Mouse (Mus musculus): Measurements from ENCODE around the gene Pin4. TPM values are rescaled to one million over a fixed set of nuclear protein-coding genes. Genes with fewer than 3 reads are reported as not detected.

Pin4 gene
- polyA plus RNA-seq, 1 experiment, result 9.7 TPM

DNA sequence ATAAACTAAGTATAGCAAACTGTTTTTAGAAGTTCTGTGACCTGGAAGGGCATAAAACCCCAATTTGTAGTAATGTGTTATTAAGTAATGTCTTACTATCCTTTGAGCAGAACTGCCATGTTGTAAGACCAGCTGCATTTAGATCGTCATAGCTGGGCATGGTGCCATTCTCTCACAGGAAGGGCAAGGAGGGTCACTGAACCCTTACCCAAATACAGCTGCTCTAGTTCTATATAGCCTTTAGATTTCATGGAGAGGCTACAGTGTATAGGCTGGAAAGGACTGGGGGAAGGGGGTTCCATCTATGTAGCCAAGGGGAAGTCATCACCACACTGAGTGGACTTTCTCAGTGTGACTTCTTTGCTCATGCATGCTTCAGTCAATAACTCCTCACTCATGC, 21.9 kb downstream of the Pin4 start:
- H3K4me1 ChIP-seq, result no peaks in the 10 kb centered on the region
- peaks cover 38% of the 10 kb centered on the region for H3K36me3 ChIP-seq (replicated peaks; ENCODE audit: low read length)
- peaks cover 3% of the 10 kb centered on the region for H3K27me3 ChIP-seq (replicated peaks)
- H3K9me3 ChIP-seq, result no peaks in the 10 kb centered on the region
- no peak overlapping the region for H3K4me3 ChIP-seq (replicated peaks)
- no peak for TF ChIP-seq FLI1 (IDR thresholded peaks at IDR 0.05; ENCODE audit: low read length)
- TF ChIP-seq GATA1 (IDR thresholded peaks at IDR 0.05; ENCODE audit: borderline replicate concordance, low read length), result no peak

DNA sequence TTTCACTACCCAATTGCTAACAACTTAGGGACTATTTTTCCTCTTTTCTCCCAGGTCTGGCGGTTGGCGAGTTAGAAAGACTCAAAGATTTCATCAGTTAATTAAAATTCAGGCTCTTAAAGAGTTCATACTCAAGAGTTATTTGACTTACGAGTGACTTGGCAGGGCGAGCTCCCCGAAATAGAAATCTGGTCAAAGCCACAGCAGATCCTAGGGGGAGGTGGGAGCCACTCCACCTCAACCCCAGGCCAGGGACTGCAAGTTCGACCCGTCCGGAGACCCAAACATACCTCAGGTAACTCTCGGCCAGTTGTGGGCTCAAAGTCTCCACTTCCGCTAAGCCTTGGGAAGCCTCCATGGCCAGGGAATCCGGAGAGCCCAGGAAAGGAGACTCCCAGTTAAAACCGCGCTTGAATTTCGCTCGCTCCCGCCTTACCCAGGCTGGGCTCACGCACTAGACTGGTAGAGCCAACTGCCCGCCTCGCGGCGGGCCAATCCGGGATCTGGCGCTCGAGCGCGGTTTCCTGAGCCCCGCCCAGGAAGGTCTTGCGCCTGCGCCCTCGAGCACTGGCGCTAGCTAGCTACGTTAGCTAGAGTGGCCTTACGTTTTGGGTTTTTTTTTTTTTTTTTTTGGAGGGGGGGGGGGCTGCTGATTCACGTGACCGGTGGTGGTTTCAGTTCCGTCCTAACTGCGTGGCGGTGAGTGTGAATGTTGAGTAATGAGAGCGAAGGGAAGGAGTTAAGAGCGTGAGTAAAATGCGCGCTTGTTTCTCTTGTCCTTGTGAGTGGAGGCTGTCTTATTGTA, 37.6 kb downstream of the Pin4 start, which contains the start of gene Ercc6l:
Ercc6l (minus strand) TSS at position 474 of the 805 bp plus-strand sequence.
- no peaks in the 10 kb centered on the region for H3K27me3 ChIP-seq (replicated peaks)
- peaks cover 12% of the 10 kb centered on the region; the same call in 1 of the 2 replicates for H3K9me3 ChIP-seq
- H3K4me1 ChIP-seq, result peaks cover 5% of the 10 kb centered on the region; the same call in 1 of the 2 replicates
- TF ChIP-seq GATA1 (IDR thresholded peaks at IDR 0.05; ENCODE audit: borderline replicate concordance, low read length), result no peak
- peak within 1 kb of the TSS; percentile 92 for H3K4me3 ChIP-seq (replicated peaks)
- H3K36me3 ChIP-seq (replicated peaks; ENCODE audit: low read length), result no peaks in the 10 kb centered on the region

DNA sequence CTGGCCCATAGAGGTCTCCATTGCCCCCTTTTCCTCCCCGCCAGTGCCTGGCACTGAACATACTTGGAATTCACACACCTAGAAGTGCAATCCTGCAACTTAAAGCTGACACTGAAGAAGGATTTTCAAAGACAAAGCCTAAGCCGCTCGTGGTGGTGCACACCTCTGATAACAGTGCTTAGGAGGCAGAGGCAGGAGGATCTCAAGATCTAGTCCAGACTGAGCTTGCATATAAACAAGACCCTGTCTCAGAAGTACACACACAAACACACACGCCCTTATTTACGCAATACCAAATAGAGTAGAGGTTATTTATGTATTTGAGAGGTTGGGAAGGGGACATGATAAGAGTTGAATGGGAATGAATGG, 38.2 kb downstream of the Pin4 start:
- peaks cover 2% of the 10 kb centered on the region for H3K27me3 ChIP-seq (replicated peaks)
- H3K9me3 ChIP-seq, result peaks cover 10% of the 10 kb centered on the region; the same call in 1 of the 2 replicates
- peaks cover 5% of the 10 kb centered on the region; the same call in 1 of the 2 replicates for H3K4me1 ChIP-seq
- no peak for TF ChIP-seq FLI1 (IDR thresholded peaks at IDR 0.05; ENCODE audit: low read length)
- no peak for TF ChIP-seq GATA1 (IDR thresholded peaks at IDR 0.05; ENCODE audit: borderline replicate concordance, low read length)
- no peaks in the 10 kb centered on the region for H3K36me3 ChIP-seq (replicated peaks; ENCODE audit: low read length)
- H3K4me3 ChIP-seq (replicated peaks), result peak overlapping the region; percentile 92

DNA sequence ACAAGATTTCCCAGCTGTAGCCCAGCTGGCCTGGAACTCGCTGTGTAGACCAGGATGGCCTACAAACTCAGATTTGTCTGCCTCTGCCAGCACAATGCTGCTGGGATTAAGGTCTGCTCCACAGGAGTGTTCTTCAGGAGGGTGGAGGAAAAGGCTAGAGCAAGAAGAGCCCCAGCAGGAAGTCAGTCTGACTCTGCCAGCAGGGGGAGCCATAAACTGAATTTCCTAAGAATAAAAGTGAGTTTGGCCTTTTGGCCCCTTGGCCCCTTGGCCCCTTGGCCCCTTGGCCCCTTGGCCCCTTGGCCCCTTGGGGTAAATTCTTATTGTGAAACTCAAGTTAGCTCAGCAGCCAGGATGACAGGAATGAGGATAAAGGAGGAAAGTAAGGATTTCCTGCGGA, 40.5 kb downstream of the Pin4 start:
- Histone ChIP-seq H3K36me3 (replicated peaks; ENCODE audit: low read length) (no peaks in the 10 kb centered on the region), H3K9me3 (peaks cover 10% of the 10 kb centered on the region; the same call in 1 of the 2 replicates), H3K4me1 (peaks cover 5% of the 10 kb centered on the region; the same call in 1 of the 2 replicates), H3K27me3 (replicated peaks) (peaks cover 5% of the 10 kb centered on the region), H3K4me3 (replicated peaks) (no peak overlapping the region)
- TF ChIP-seq GATA1 (IDR thresholded peaks at IDR 0.05; ENCODE audit: borderline replicate concordance, low read length), result no peak
- no peak for TF ChIP-seq FLI1 (IDR thresholded peaks at IDR 0.05; ENCODE audit: low read length)

DNA sequence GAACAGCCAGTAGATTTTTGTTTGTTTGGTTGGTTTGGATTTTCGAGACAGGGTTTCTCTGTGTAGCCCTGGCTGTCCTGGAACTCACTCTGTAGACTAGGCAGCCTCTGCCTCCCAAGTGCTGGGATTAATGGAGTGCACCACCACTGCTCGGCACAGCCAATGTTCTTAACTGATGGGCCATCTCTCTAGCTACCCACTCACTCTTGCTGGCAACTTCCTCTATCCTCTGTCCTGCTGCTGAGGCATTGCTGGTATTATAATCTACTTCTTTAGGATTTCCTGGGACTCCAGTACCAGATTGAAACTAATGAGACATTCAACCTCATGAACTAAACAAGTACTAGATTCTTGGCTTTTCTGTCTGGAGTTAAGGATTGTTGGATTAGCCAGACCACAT, 41.3 kb downstream of the Pin4 start:
- peaks cover 10% of the 10 kb centered on the region; the same call in 1 of the 2 replicates for H3K9me3 ChIP-seq
- no peaks in the 10 kb centered on the region for H3K36me3 ChIP-seq (replicated peaks; ENCODE audit: low read length)
- no peak overlapping the region for H3K4me3 ChIP-seq (replicated peaks)
- peaks cover 5% of the 10 kb centered on the region; the same call in 1 of the 2 replicates for H3K4me1 ChIP-seq
- TF ChIP-seq GATA1 (IDR thresholded peaks at IDR 0.05; ENCODE audit: borderline replicate concordance, low read length), result no peak
- no peak for TF ChIP-seq FLI1 (IDR thresholded peaks at IDR 0.05; ENCODE audit: low read length)
- H3K27me3 ChIP-seq (replicated peaks), result peaks cover 5% of the 10 kb centered on the region

DNA sequence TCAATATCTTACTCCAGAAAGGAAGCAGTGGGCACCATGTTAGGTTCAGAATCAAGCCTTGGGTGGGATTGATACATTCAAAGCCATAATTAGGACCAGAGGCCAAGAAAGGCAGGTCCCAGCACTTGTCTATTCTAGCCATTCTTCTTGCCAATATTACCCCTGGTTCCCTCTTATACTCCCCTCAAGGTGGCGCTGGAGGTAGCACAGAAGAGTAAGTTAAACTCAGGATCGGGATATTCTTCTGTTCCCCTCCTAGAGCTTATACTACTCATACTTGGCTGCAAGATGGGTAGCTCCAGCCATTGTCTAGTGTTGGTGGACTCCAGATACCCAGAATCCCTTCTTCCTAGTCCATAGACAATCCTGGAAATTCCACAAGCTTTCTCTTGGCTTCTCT, 43.8 kb downstream of the Pin4 start:
- H3K9me3 ChIP-seq, result no peaks in the 10 kb centered on the region

DNA sequence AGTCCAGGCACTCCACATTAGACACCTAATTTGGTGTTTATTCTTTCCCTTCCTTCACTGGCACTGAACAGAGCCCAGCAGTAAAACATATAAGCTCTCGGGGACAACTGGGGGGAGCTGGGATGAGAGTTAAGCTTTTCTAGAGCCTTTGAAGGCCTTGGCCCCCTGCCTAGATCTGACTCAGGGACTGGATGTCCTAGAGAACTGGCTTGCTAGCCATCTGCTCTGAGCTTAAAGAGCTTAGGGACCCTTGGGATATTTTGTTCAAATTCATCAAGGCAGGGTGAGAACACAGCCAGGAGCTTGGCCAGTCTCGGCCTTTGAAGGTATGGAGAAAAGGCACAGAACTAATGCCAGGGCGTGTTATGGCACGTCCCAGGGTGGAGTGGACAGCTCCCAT, 44.3 kb downstream of the Pin4 start:
- Histone ChIP-seq H3K9me3 (no peaks in the 10 kb centered on the region), H3K4me1 (peaks cover 9% of the 10 kb centered on the region), H3K27me3 (replicated peaks) (peaks cover 15% of the 10 kb centered on the region), H3K36me3 (replicated peaks; ENCODE audit: low read length) (no peaks in the 10 kb centered on the region), H3K4me3 (replicated peaks) (no peak overlapping the region)
- TF ChIP-seq GATA1 (IDR thresholded peaks at IDR 0.05; ENCODE audit: borderline replicate concordance, low read length), result no peak
- no peak for TF ChIP-seq FLI1 (IDR thresholded peaks at IDR 0.05; ENCODE audit: low read length)

More for the DNA sequence above, 43.8 kb downstream of the Pin4 start:
- Histone ChIP-seq H3K27me3 (replicated peaks) (peaks cover 15% of the 10 kb centered on the region), H3K36me3 (replicated peaks; ENCODE audit: low read length) (no peaks in the 10 kb centered on the region), H3K4me1 (peaks cover 10% of the 10 kb centered on the region), H3K4me3 (replicated peaks) (no peak overlapping the region)
- TF ChIP-seq FLI1 (IDR thresholded peaks at IDR 0.05; ENCODE audit: low read length) (no peak), GATA1 (IDR thresholded peaks at IDR 0.05; ENCODE audit: borderline replicate concordance, low read length) (no peak)

DNA sequence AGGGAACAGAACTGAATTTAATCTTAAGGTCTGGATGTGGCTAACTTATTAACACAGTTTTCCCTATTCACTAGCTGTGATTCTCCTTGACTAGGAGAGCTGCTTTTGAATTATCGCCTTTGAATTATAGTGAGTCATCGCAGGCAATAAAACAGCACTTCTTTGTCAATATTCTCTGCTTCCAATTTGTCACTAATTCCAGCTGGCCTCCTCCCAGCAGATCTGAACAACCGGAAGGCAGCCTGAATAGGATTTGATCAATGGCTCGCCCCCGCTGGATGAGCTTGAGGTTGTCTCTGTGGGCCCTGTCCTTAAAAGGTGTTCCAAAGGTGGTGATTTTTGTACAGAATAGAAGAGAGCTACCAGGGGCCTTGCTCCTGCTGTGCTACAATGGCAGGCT, 47.3 kb downstream of the Pin4 start:
- TF ChIP-seq FLI1 (IDR thresholded peaks at IDR 0.05; ENCODE audit: low read length) (no peak), GATA1 (IDR thresholded peaks at IDR 0.05; ENCODE audit: borderline replicate concordance, low read length) (no peak)
- peaks cover 9% of the 10 kb centered on the region for H3K4me1 ChIP-seq
- no peak overlapping the region for H3K4me3 ChIP-seq (replicated peaks)
- H3K36me3 ChIP-seq (replicated peaks; ENCODE audit: low read length), result no peaks in the 10 kb centered on the region
- H3K27me3 ChIP-seq (replicated peaks), result peaks cover 21% of the 10 kb centered on the region
- H3K9me3 ChIP-seq, result no peaks in the 10 kb centered on the region

DNA sequence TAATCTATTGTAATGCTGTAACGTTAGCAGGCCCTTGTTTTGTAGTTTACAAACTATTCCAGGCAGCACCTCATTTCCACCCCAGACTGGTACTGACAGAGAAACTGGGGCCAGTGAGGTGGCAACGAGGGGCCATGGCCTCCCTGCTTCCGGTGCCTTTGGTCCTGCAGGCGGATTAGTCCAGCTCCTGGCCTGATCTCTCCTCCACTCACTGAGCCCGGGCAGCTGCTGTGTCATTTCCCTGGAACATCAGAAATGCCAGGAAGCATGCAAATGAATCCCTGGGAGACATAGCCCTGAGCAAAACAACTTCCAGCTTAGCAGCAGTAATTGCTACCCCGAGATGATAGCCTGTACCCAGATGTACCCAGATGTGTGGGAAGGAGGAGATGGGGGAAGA, 47.7 kb downstream of the Pin4 start:
- no peaks in the 10 kb centered on the region for H3K36me3 ChIP-seq (replicated peaks; ENCODE audit: low read length)
- H3K4me3 ChIP-seq (replicated peaks), result no peak overlapping the region
- H3K27me3 ChIP-seq (replicated peaks), result peaks cover 22% of the 10 kb centered on the region
- no peaks in the 10 kb centered on the region for H3K9me3 ChIP-seq
- no peak for TF ChIP-seq GATA1 (IDR thresholded peaks at IDR 0.05; ENCODE audit: borderline replicate concordance, low read length)
- H3K4me1 ChIP-seq, result peaks cover 9% of the 10 kb centered on the region

DNA sequence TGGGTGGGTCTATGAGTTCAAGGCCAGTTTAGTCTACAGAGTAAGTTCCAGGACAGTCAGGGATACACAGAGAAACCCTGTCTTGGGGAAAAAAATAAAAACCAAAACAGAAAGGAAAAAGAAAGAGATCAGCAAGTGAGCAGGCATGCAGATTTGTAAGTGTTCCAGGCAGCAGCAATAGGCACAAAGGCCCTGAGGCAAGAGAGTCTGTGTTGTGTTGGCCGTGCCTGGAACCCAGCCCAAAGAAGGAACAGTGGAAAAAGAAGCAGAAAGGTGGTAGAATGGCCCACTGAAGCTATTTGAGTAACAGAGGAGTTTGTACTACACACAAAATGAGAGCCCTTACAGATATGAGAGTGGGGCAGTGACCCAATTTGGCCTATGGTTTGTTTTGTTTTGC, 50.5 kb downstream of the Pin4 start:
- peaks cover 9% of the 10 kb centered on the region for H3K4me1 ChIP-seq
- no peak for TF ChIP-seq FLI1 (IDR thresholded peaks at IDR 0.05; ENCODE audit: low read length)
- TF ChIP-seq GATA1 (IDR thresholded peaks at IDR 0.05; ENCODE audit: borderline replicate concordance, low read length), result no peak
- H3K4me3 ChIP-seq (replicated peaks), result no peak overlapping the region
- H3K36me3 ChIP-seq (replicated peaks; ENCODE audit: low read length), result no peaks in the 10 kb centered on the region
- H3K9me3 ChIP-seq, result no peaks in the 10 kb centered on the region
- H3K27me3 ChIP-seq (replicated peaks), result peaks cover 19% of the 10 kb centered on the region

Measured in megakaryocyte, embryonic 14.5 days (primary cell).